Mouse (Mus musculus) retina, postnatal 7 days (tissue): ENCODE data around the gene Frem2.
A peak's percentile ranks its signal among the peaks of the same experiment; 100 is the strongest.

Experiments
- DNase-seq: peaks from one replicate; pipeline ENCODE4 v3.0.0-alpha.2; 2012; ENCODE audit warnings: low read depth, low spot score

Frem2 gene

GRCm38 (mm10) chr3:53620978-53621377 lies 36.2 kb downstream of the Frem2 start:
- DNase-seq = no peak

DNA sequence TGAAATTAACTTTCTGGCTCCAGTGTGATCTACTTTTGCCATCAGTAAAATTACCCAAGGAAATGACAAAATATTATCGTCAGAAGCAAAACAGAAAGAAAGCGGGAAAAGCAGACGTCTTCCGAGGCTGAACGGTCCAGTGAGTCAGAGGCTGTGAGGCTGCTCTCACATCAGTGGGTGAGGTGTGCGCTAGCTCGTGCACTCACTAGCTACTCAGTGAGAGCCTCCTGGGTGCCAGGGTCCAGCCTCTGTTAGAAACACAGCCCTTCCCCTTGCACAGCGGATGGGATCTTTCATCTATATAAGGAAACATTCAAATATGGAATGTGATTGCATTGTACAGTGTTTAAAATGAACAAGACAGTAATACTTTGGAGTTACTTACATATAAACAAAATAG lies 36.8 kb downstream of the Frem2 start:
- no peak for DNase-seq

GRCm38 (mm10) chr3:53611106-53611505 lies 46.0 kb downstream of the Frem2 start:
- DNase-seq = no peak

- DNase-seq = no peak
Observed at GRCm38 (mm10) chr3:53609851-53610250, 47.3 kb downstream of the Frem2 start.

DNA sequence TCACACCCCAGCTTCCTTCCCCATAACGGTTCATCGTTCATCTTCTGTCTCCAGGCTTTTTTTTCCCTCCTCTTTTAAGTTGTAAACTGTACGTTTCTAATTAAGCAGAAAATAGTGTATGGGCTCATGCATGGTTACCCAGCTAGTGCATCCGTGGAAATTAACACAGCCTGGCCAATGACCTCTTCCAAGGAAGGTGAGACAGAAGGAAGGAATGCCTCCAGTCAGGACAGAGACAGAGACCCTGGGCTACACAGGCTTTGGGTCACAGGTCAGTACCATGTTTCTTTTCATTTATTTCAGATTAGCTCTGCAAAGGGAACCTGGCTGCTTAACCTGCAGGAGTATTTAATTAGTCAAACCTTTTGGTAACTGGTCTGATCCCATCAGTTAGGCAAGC lies 57.0 kb downstream of the Frem2 start:
- DNase-seq = no peak

DNA sequence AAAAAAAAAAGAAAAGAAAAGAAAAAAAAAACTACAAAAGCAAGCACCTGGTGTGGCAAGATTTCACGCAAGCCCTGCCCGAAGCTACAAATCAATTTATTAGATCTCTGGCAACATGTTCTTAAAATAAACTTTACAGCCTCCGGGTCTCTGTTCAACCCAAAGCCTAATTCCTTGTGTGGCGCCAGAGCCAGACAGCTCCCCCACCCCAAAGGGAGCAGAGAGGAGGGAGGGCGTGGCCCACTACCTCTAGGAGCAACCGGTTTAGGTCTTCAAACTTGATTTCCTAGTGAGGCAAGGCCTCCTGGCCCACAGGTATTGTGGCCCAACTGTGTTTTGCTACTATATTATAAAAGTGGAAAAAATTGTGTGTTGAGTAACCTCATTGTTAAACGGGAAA lies 57.8 kb downstream of the Frem2 start:
- no peak for DNase-seq

- no peak for DNase-seq
Observed at GRCm38 (mm10) chr3:53598153-53598800, 58.9 kb downstream of the Frem2 start.

DNA sequence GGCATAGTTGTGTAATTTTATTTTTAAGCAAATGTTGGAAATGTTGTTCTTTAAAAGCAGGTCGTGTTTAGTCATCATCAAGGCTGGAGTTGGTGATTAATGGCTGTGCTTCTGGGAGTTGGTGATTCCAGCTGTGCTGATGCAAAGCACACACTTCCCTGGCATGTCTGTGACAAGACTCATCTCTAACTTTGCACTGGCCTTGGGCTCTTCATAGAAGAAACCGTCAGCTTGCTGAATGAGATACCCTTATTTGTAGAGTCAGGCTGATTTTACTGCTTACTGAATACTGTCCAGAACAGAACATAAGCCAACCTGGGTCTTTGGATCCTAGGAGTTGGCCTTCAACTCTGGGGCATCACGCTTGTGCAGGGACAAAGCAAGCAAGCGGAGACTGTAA lies 62.7 kb downstream of the Frem2 start:
- DNase-seq = no peak

DNA sequence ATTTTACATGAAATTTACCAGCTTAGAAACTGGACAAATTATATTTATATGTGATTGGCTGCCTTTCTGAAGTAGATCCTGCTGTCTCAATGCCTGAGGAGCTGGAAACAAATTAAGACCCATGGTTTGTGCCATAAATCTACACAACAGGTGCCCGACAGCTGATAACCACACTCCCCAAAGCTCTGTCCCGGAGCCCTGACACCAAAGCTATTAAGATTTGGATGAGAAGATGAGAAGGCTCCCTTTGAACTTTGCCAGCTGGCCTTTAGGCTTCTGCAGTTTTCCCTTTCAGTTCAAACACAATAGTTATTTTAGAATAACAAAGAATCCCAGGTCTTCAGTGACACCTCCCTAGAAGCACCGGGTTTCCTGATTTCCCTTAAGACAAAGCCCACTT lies 63.4 kb downstream of the Frem2 start:
- no peak for DNase-seq

GRCm38 (mm10) chr3:53592036-53592435 lies 65.1 kb downstream of the Frem2 start:
- DNase-seq = no peak

GRCm38 (mm10) chr3:53590139-53590621 lies 67.0 kb downstream of the Frem2 start:
- peak; percentile 29 for DNase-seq

DNA sequence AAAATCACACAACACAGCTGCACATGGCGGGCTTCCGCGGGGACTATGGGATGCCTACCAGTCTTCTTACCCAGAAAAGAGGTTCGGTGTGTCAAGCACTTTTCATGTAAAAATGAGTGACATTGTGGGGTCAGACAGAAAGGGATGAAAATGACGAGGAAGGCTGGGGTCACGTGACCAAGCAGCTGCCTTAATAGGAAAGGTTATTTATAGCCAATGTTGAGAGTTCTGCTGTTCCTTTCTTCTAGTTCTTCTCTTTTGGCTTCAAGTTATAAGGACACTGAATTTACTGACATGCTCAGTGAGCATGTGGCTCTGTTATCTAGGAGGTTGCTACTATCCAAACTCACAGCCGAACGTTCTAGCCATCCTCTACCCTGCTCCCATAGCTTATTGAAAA lies 73.9 kb downstream of the Frem2 start:
- no peak for DNase-seq

DNA sequence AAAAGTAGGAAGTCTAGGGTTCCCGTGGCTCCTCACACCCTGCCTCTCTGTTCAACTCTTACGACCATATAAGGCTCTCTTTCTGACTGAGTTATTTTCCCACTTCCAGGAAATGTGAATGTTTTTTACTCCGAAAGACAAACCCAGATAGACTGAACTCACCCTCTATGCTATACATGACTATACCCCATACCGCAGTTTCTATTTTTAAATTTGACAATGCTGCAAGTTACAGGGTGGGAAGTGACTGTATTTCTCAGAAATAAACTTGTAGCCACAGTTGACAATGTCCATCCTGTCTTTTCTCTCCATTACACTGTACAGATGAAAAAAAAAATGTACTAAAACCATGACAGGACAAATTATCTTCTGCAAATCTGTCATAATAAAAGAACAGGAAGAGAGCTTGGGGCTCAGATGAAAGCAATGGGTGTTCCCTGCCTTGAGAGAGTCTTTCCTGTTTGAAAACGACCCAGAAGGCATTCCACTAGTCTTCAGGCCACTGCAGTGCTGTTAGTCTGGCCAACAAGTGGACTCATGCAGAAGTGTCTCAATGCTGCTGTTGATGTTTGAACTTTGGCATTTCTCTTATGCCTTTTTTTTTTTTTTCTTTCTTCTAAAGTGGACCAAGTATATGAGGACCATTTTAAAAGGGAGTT lies 76.4 kb downstream of the Frem2 start:
- DNase-seq = no peak

GRCm38 (mm10) chr3:53579121-53579704 lies 77.9 kb downstream of the Frem2 start:
- no peak for DNase-seq

DNA sequence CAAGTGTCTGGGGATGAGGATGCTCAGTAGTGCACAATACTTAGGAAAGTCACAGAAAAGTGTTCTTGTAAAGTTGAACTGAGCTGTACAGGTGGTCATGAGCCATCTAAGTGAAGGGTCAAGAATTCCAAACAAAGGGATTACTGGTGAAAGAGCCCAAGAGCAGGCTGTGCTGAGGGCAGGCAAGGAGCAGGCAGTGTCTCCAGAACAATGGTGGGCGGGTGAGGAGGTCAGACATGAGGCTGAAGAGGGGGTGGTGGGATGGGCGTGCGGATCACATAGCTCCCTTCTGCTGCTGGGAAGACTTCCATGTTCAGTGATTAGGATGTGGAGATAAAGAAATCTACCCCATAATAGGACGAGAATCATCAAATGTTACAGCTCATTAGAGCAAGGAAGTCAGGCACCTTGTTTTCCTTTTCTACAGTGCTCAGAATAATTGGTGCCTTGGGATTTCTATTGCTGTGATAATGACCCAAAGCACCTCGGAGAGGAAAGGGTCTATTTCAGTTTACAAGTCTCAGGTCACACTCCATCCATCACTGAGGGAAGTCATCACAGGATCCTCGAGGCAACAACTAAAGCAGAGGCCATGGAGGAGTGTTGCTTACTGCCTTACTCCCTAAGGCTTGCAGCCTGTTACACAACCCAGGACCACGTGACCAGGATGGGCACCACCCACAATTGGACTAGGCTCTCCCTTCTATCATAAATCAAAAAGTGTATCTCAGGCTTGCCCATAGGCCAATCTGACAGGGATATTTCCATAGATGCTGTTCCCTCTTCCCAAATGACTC lies 80.6 kb downstream of the Frem2 start:
- DNase-seq = no peak

- no peak for DNase-seq
Observed at GRCm38 (mm10) chr3:53574123-53574522, 83.0 kb downstream of the Frem2 start.

DNA sequence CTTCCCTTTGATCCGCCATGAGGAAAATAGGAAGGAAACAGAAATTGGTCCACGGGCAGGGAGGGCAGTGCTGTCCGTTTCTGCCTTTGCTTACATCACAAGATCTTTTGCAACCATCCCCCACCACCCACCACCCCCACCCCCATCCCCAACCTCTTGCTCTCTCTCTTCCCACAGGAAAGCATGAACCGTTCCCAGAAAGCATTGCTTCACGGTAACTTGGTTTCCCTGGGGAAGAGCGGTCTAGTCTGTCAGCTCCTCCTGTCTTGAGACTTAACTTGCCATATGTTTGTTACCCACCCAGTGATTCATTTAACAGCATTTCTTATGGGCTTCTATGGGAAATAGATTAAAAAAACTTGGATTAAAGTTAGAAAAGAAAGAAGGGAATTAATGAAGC lies 85.5 kb downstream of the Frem2 start:
- DNase-seq = no peak

DNA sequence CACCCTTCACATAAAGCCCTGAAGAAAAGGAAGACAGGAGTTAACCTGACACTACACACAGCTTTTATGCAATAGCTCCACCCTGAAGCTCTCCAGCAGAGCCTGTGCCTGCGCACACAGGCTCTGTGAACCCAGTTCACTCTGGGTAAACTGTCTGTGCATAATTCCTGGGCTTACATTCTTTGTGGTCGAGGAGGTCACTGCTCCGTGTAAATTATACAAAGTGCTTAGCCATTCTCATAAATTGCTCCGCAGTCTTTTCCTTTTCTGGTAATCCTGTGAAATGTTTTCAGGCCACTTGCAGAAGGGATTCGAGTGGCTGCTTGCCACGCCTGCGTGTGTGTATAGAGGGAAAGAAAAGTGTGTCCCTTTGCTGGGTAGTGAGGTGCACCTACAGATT lies 92.6 kb downstream of the Frem2 start:
- DNase-seq = no peak

- DNase-seq = no peak
Observed at GRCm38 (mm10) chr3:53563746-53564145, 93.4 kb downstream of the Frem2 start.

- no peak for DNase-seq
Observed at GRCm38 (mm10) chr3:53561813-53562212, 95.3 kb downstream of the Frem2 start.

DNA sequence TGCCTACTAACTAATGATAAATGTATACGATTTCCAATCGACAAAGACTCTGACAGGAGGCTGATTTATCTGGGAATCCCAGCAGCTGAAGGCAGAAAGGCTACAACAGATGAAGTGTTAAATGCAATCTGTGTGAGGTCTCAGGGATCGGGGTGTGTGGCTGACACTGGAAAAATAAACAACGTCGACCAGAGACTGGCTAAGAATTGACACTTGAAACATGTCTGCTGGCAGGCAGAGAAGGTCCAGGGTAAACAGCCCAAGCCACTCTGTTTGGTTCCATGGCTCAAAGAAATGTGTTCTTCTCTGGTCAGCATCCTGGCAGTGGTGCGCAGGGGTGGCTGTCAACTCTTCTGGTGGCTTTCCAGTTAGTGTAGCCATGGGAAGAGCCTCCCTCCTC lies 98.1 kb downstream of the Frem2 start:
- no peak for DNase-seq

GRCm38 (mm10) chr3:53558230-53558629 lies 98.9 kb downstream of the Frem2 start:
- no peak for DNase-seq
